Mouse (Mus musculus): ENCODE measurements at regions not wholly inside any gene's neighbourhood (a gene's known extent, or its start where the extent isn't known, plus 50 kb on each side); places are given as distances from the start of the nearest gene placed in this dataset.

DNA sequence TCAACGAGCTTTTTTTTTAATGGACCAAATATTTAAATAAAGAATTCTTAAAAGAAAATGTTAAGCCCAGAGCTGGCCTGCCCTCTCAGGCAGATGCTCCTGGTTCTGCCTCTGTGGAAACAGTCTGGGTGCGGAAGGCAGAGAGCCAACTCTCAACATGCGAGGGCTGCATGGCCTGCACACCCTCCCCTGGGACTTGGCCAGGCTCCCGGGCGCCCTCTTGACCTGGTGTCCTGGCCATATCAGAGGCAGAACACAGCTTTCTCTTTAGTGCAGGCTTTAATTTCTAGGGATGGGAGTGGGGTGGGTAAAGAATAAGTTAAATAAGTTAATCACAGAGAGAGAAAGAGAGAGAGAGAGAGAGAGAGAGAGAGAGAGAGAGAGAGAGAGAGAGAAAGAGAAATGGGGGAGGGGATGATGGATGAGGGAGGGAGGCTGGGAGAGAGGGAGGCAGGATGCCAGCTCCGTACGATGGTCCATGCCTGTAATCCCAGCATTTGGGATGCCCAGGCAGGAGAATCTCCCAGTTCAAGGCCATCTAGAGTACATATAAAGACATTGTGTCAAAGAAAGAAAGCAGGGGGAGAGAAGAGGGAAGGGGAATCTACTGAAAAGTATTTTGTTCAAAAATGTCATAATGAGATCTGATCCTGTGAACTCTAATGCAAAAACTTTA lies 123.2 kb upstream of the Plekha5 start:
- TF ChIP-seq POLR2A (IDR thresholded peaks at IDR 0.05; ENCODE audit: insufficient read depth, low read depth, low read length) (no peak), CTCF (IDR thresholded peaks at IDR 0.05; ENCODE audit: insufficient read depth, low read depth, low read length) (no peak)
